Mouse (Mus musculus) erythroblast, embryonic 14.5 days (primary cell): ENCODE results near the gene Gja1. TPM values are rescaled to one million over a fixed set of nuclear protein-coding genes. Genes with fewer than 3 reads are reported as not detected.
A peak's percentile ranks its signal among the peaks of the same experiment; 100 is the strongest.

ENCODE experiments used
- H3K27me3 ChIP-seq: 2 replicates; pipeline ENCODE4 v1.6.1; 2012; ENCODE audit warnings: inconsistent platforms; ENCODE audit not compliant: control insufficient read depth
- H3K36me3 ChIP-seq: 2 replicates; pipeline ENCODE4 v1.6.1; 2012; ENCODE audit warnings: mild to moderate bottlenecking, inconsistent platforms; ENCODE audit not compliant: control insufficient read depth
- H3K4me1 ChIP-seq: 2 replicates; pipeline ENCODE4 v1.6.1; 2012; ENCODE audit warnings: inconsistent platforms; ENCODE audit not compliant: control insufficient read depth
- H3K4me3 ChIP-seq: replicated peaks from 2 replicates; pipeline ENCODE3; 2012; ENCODE audit warnings: moderate library complexity, mild to moderate bottlenecking, inconsistent platforms
- H3K9me3 ChIP-seq: 2 replicates; pipeline ENCODE4 v1.6.1; 2012; ENCODE audit warnings: low read length, inconsistent platforms, mixed read lengths; ENCODE audit not compliant: control insufficient read depth
- GATA1 ChIP-seq: IDR thresholded peaks from 2 replicates; pipeline ENCODE4 v1.6.1; 2012; ENCODE audit warnings: low read length, inconsistent platforms, mixed read lengths
- TAL1 ChIP-seq: IDR thresholded peaks from 3 replicates; pipeline ENCODE4 v1.6.1; 2012; ENCODE audit warnings: low read length, inconsistent platforms, mixed read lengths
- polyA plus RNA-seq: library from polyadenylated mRNA; stranded (reverse); fragments of >175 nt; gene quantifications from 2 replicates; pipeline ENCODE4 v1.2.3, GENCODE M21; 2012

Gja1 gene
- polyA plus RNA-seq, result not detected in 2 replicates

- TF ChIP-seq TAL1 (no peak), GATA1 (no peak)
- H3K4me1 ChIP-seq, result peaks cover 8% of the 10 kb centered on the region
- no peaks in the 10 kb centered on the region for H3K9me3 ChIP-seq
- H3K4me3 ChIP-seq, result peak within 1 kb of the TSS; percentile 52
- H3K27me3 ChIP-seq, result peaks cover 35% of the 10 kb centered on the region
- no peaks in the 10 kb centered on the region for H3K36me3 ChIP-seq
Measured at GRCm38 (mm10) chr10:56377097-56377965, at the start of gene Gja1. TSS of gene Gja1 (plus strand) at chr10:56377330.

- TF ChIP-seq GATA1 (no peak), TAL1 (no peak)
- H3K36me3 ChIP-seq, result no peaks in the 10 kb centered on the region
Measured at GRCm38 (mm10) chr10:56338851-56339489, 38.2 kb upstream of the Gja1 start.

GRCm38 (mm10) chr10:56360472-56360871 lies 16.7 kb upstream of the Gja1 start:
- H3K36me3 ChIP-seq, result no peaks in the 10 kb centered on the region
- no peak overlapping the region for H3K4me3 ChIP-seq
- no peaks in the 10 kb centered on the region for H3K4me1 ChIP-seq
- TF ChIP-seq GATA1, result no peak
- no peaks in the 10 kb centered on the region for H3K9me3 ChIP-seq
- H3K27me3 ChIP-seq, result no peaks in the 10 kb centered on the region

More at GRCm38 (mm10) chr10:56338851-56339489, 38.2 kb upstream of the Gja1 start:
- Histone ChIP-seq H3K4me1 (no peaks in the 10 kb centered on the region), H3K9me3 (no peaks in the 10 kb centered on the region), H3K4me3 (no peak overlapping the region), H3K27me3 (no peaks in the 10 kb centered on the region)

GRCm38 (mm10) chr10:56369073-56369472 lies 8.1 kb upstream of the Gja1 start:
- no peak for TF ChIP-seq TAL1
- no peak for TF ChIP-seq GATA1
- Histone ChIP-seq H3K27me3 (no peaks in the 10 kb centered on the region), H3K36me3 (no peaks in the 10 kb centered on the region), H3K4me1 (no peaks in the 10 kb centered on the region), H3K4me3 (no peak overlapping the region), H3K9me3 (no peaks in the 10 kb centered on the region)

- peaks cover 17% of the 10 kb centered on the region for H3K27me3 ChIP-seq
- TF ChIP-seq TAL1, result no peak
- TF ChIP-seq GATA1, result no peak
- no peaks in the 10 kb centered on the region for H3K36me3 ChIP-seq
- H3K4me1 ChIP-seq, result peaks cover 1% of the 10 kb centered on the region; the same call in 1 of the 2 replicates
- no peak overlapping the region for H3K4me3 ChIP-seq
- no peaks in the 10 kb centered on the region for H3K9me3 ChIP-seq
Measured at GRCm38 (mm10) chr10:56373021-56373720, 4.0 kb upstream of the Gja1 start.

GRCm38 (mm10) chr10:56374169-56374568 lies 3.0 kb upstream of the Gja1 start:
- Histone ChIP-seq H3K27me3 (peaks cover 27% of the 10 kb centered on the region), H3K9me3 (no peaks in the 10 kb centered on the region), H3K36me3 (no peaks in the 10 kb centered on the region), H3K4me3 (no peak overlapping the region), H3K4me1 (peaks cover 8% of the 10 kb centered on the region)
- TF ChIP-seq GATA1, result no peak

- H3K4me1 ChIP-seq, result peaks cover 8% of the 10 kb centered on the region
- peaks cover 35% of the 10 kb centered on the region for H3K27me3 ChIP-seq
- no peaks in the 10 kb centered on the region for H3K36me3 ChIP-seq
- H3K9me3 ChIP-seq, result no peaks in the 10 kb centered on the region
- TF ChIP-seq GATA1 (no peak), TAL1 (no peak)
- no peak overlapping the region for H3K4me3 ChIP-seq
Measured at GRCm38 (mm10) chr10:56375906-56376468, 1.1 kb upstream of the Gja1 start.

- peaks cover 8% of the 10 kb centered on the region for H3K4me1 ChIP-seq
- H3K36me3 ChIP-seq, result no peaks in the 10 kb centered on the region
- H3K4me3 ChIP-seq, result peak overlapping the region; percentile 52
- H3K9me3 ChIP-seq, result no peaks in the 10 kb centered on the region
- TF ChIP-seq GATA1 (no peak), TAL1 (no peak)
- peaks cover 35% of the 10 kb centered on the region for H3K27me3 ChIP-seq
Measured at GRCm38 (mm10) chr10:56377966-56378647, 977 bp downstream of the Gja1 start.
